Mouse (Mus musculus) forebrain, embryonic 10.5 days (tissue): ENCODE results near the gene Gbe1. TPM values are rescaled to one million over a fixed set of nuclear protein-coding genes. Genes with fewer than 3 reads are reported as not detected.

Experiments used
- DNase-seq: peaks from one replicate; pipeline ENCODE4 v3.0.0-alpha.2; 2017; ENCODE audit warnings: low spot score; ENCODE audit errors: extremely low spot score
- H3K27ac ChIP-seq: fragments of 300-500 bp; sonication (generic); 2 replicates; pipeline ENCODE4 v1.5.1; 2016; ENCODE audit warnings: mild to moderate bottlenecking
- H3K27me3 ChIP-seq: fragments of 300-500 bp; sonication (generic); 2 replicates; pipeline ENCODE4 v1.6.1; 2016; ENCODE audit warnings: mild to moderate bottlenecking; ENCODE audit not compliant: poor library complexity, severe bottlenecking
- H3K36me3 ChIP-seq: fragments of 300-500 bp; sonication (generic); replicated peaks from 2 replicates; pipeline ENCODE4 v1.6.1; 2016; ENCODE audit warnings: mild to moderate bottlenecking, moderate library complexity
- H3K4me1 ChIP-seq: fragments of 300-500 bp; sonication (generic); 2 replicates; pipeline ENCODE4 v1.6.1; 2016
- H3K4me3 ChIP-seq: fragments of 300-500 bp; sonication (generic); 2 replicates; pipeline ENCODE4 v1.5.1; 2016; ENCODE audit warnings: mild to moderate bottlenecking, moderate library complexity
- H3K9me3 ChIP-seq: fragments of 300-500 bp; sonication (generic); 2 replicates; pipeline ENCODE4 v1.6.1; 2016; ENCODE audit warnings: mild to moderate bottlenecking, moderate library complexity
- WGBS: fragments of 180-500 bp; shearing (Covaris S2); methylation state at CpG from one replicate; pipeline ENCODE4 v1.1.7; 2016; 5-methylcytosine and 5-hydroxymethylcytosine counted together
- polyA plus RNA-seq: library from polyadenylated mRNA; unstranded; fragments of >200 nt; fragmentation: Nextera tagmentation; extraction: Ambion mirVana; gene quantifications from 2 replicates; pipeline ENCODE4 v1.2.1, GENCODE M21; 2016

The Gbe1 gene
- 26.9 and 29.2 TPM in 2 replicates for polyA plus RNA-seq

DNA sequence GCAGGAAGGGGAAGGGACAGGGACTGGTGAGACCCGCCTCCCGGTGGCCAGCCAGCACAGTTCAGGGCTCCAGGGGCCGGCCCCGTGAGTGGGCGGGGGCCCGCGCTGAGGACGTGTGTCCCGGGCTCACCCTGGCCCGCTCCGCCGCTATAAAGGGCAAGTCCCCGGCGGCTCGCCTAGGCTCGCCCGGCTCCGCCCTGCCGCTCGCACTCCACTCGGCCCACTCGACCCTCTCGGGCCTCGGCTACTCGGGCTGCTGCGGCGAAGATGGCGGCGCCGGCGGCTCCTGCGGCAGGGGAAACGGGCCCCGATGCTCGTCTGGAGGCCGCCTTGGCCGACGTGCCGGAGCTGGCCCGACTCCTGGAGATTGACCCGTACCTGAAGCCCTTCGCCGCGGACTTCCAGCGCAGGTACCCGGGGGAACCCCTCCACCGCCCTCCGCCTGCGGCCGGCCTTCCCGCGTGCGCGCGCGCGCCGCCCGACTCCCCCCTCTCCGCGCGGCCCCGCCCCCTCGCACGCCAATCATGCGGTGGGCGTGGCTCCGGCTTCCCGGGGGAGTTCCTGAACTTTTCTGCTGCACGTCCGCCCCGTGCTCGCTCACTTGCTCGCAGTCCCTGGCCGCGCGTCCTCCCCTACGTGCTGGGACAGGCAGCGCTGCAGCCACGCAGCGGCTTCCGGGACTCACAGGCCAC is at the start of gene Gbe1:
Gbe1 (plus strand) TSS at position 64 of the 692 bp plus-strand sequence.
- no peaks in the 10 kb centered on the region for H3K36me3 ChIP-seq
- peak; percentile 91 for DNase-seq
- WGBS, result under 1% methylated on average over 80 of the region's 82 CpGs
- no peaks in the 10 kb centered on the region for H3K9me3 ChIP-seq
- H3K4me3 ChIP-seq, result peak within 1 kb of the TSS; percentile 65
- H3K4me1 ChIP-seq, result peaks cover 30% of the 10 kb centered on the region
- no peaks in the 10 kb centered on the region for H3K27me3 ChIP-seq
- H3K27ac ChIP-seq, result peak within 1 kb of the TSS; percentile 97

DNA sequence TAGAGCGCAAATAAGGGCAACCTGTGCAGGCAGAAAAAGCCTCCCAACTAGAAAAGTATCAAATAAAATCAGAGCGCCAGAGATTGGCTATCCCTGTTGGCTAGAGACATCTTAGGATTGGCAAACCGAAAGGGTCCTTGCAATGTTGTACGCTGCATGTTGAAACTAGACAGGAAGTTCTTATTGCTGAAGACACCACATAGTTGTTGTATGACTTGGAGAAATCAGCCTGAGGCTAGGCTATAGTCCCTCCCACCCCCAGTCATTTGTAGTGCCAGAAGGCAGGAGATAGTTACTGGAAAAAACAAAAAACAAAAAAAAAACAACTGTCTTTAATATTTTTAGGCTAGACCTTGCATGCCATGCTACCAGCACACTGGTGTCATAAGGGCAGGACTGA is 3.1 kb upstream of the Gbe1 start:
- no peaks in the 10 kb centered on the region for H3K9me3 ChIP-seq
- no peak for DNase-seq
- no peaks in the 10 kb centered on the region for H3K27me3 ChIP-seq
- H3K27ac ChIP-seq, result no peak overlapping the region
- WGBS, result 90% methylated on average over 4 of the region's 4 CpGs
- H3K36me3 ChIP-seq, result no peaks in the 10 kb centered on the region
- no peak overlapping the region for H3K4me3 ChIP-seq
- H3K4me1 ChIP-seq, result peaks cover 21% of the 10 kb centered on the region

DNA sequence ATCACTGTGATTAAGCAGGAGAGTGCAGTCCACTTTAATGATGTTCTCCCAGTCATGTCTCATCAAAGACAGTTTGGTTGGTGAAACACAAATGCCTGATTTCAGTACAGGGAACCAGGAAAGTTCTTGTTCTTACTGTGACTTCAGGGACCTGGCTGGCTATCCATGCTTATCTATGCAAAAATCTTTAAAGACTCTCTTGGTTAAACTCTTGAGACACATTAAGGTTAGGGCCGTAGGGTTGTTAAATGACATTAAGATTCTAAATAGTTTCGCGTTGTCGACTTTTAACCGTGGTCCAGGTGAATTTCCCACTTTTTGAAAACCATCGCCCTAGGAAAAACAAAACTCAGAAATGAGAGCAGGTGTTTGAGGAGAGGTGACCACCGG is 258 bp upstream of the Gbe1 start:
- peak overlapping the region; percentile 97 for H3K27ac ChIP-seq
- H3K27me3 ChIP-seq, result no peaks in the 10 kb centered on the region
- H3K4me1 ChIP-seq, result peaks cover 30% of the 10 kb centered on the region
- H3K36me3 ChIP-seq, result no peaks in the 10 kb centered on the region
- H3K9me3 ChIP-seq, result no peaks in the 10 kb centered on the region
- H3K4me3 ChIP-seq, result peak overlapping the region; percentile 65
- DNase-seq, result no peak
- 6% methylated on average over 7 of the region's 7 CpGs for WGBS

DNA sequence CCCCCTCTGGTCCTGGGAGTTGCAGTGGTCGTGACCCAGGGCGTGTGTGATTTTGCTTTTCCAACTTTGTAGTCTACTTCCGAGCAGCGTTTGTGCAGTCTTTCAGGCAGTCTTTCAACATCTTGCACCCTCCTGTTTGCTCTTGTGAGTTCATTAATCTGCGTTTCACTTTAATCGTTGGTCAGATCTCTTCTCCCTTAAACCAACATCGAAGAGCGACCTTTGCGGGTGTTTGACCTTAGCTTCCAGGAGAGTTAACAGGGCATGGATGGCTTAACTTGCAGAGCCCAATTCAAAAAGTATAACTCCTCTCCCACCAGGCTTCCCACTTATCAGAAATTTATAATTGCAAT is 805 bp downstream of the Gbe1 start:
- 0% methylated on average over 9 of the region's 9 CpGs for WGBS
- peak overlapping the region; percentile 65 for H3K4me3 ChIP-seq
- no peaks in the 10 kb centered on the region for H3K36me3 ChIP-seq
- peak overlapping the region; percentile 97 for H3K27ac ChIP-seq
- DNase-seq, result no peak
- H3K27me3 ChIP-seq, result no peaks in the 10 kb centered on the region
- no peaks in the 10 kb centered on the region for H3K9me3 ChIP-seq
- H3K4me1 ChIP-seq, result peaks cover 30% of the 10 kb centered on the region

DNA sequence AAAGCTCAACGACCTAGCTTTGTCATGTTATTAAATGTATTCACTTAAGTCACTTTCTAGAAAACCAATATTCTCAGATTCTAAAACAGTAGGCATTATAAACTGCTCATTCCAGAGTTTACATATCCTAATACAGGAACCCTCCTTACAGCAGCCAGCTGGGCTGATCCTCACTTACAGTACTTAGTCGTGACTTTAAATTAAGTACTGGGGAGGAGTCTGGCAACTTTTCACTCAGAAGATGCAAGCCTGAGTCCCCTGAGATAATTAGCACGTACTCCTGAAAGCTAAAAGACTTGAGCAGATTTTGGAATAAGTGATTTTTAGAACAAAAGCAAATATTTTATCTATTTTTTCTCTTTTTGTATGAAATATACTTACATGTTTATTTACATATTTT is 1.5 kb downstream of the Gbe1 start:
- H3K27me3 ChIP-seq, result no peaks in the 10 kb centered on the region
- H3K9me3 ChIP-seq, result no peaks in the 10 kb centered on the region
- no peak overlapping the region for H3K4me3 ChIP-seq
- H3K4me1 ChIP-seq, result peaks cover 30% of the 10 kb centered on the region
- no peaks in the 10 kb centered on the region for H3K36me3 ChIP-seq
- H3K27ac ChIP-seq, result peak overlapping the region; percentile 97
- DNase-seq, result no peak
- WGBS, result 49% methylated on average over 3 of the region's 3 CpGs

DNA sequence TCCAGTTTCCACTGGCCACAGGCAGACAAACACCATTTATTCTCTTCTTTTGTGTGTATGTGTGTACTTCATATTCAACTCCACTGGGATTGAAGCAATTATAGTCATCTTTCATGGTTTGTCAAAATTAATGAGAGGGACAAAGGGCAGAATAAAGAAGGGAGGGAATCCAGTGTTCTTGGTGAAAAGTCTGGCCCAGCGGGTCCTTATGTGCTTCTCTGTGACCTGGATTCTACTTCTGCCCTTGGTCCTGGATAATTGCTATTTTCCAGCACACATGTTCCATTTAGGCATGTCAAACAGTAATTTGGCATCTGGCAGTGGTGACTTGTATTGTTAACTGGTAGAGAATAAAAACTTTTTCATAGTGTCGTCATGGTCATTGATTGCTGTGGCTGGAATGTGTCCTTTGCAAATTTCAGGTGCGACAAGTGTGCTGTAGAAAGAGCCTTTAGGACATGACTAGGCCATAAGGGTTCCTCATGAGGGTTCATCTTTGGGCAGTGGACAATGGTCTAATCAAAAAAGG is 2.2 kb downstream of the Gbe1 start:
- 57% methylated on average over 3 of the region's 3 CpGs for WGBS
- no peak for DNase-seq

DNA sequence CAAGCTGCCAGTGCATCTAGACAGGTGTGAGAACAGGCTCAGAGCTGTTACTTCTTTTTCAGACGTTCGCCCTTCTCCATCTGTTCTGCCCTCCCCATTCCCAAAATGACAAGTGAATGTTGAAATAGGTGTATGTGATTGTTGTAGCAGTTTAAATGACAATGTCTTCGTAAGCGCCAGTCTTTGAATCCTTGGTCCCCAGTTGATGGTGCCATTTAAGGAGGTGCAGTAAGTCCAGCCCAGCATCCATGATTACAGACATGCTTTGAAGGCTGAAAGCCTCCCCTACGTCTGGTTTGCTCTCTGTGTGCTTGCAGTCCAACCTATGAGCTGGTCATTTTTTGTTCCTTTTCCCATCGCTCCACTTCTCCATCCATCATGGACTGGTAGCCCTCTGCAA is 5.6 kb downstream of the Gbe1 start:
- H3K4me3 ChIP-seq, result no peak overlapping the region
- no peaks in the 10 kb centered on the region for H3K9me3 ChIP-seq
- H3K4me1 ChIP-seq, result peaks cover 21% of the 10 kb centered on the region
- H3K36me3 ChIP-seq, result no peaks in the 10 kb centered on the region
- no peaks in the 10 kb centered on the region for H3K27me3 ChIP-seq
- H3K27ac ChIP-seq, result no peak overlapping the region
- WGBS, result 95% methylated on average over 6 of the region's 6 CpGs
- DNase-seq, result no peak

More for the DNA sequence above, 2.2 kb downstream of the Gbe1 start:
- Histone ChIP-seq H3K4me1 (peaks cover 30% of the 10 kb centered on the region), H3K36me3 (no peaks in the 10 kb centered on the region), H3K27me3 (no peaks in the 10 kb centered on the region), H3K27ac (peak overlapping the region; percentile 30; the same call in 1 of the 2 replicates), H3K9me3 (no peaks in the 10 kb centered on the region), H3K4me3 (no peak overlapping the region)

DNA sequence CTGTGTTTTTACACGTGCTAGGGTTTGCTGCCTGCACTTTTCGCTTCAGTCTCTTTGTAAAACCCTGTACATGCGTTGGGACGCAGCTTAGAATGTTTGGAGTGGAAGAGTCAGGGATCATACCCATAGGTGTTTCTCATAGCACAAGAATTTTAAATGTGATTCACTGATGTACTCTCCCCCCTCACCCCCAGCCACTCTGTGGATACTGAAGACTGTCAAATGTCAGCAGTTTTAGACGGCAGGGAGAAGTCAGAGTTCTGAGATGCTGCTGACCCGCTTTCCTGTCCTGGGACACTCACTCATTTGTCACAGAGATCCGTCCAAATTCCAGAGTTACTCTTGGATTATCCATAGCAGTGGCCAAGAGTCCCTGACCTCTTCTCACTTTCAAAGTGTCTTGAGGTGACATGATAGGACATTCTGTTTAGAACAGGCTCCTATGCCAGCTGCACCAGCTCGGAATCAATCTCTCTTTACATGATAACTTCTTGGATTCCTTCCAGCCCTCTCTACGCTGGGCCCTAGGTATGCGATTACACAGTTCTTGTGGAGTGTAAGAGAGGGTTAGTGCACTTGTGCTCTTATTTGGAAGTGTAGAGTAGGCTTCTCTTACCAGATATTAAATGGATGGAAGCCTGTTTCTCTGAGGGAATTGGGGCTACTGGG is 7.0 kb downstream of the Gbe1 start:
- peaks cover 8% of the 10 kb centered on the region for H3K4me1 ChIP-seq
- no peaks in the 10 kb centered on the region for H3K27me3 ChIP-seq
- H3K36me3 ChIP-seq, result no peaks in the 10 kb centered on the region
- no peaks in the 10 kb centered on the region for H3K9me3 ChIP-seq
- H3K4me3 ChIP-seq, result no peak overlapping the region
- no peak overlapping the region for H3K27ac ChIP-seq
- 86% methylated on average over 10 of the region's 10 CpGs for WGBS
- DNase-seq, result no peak

DNA sequence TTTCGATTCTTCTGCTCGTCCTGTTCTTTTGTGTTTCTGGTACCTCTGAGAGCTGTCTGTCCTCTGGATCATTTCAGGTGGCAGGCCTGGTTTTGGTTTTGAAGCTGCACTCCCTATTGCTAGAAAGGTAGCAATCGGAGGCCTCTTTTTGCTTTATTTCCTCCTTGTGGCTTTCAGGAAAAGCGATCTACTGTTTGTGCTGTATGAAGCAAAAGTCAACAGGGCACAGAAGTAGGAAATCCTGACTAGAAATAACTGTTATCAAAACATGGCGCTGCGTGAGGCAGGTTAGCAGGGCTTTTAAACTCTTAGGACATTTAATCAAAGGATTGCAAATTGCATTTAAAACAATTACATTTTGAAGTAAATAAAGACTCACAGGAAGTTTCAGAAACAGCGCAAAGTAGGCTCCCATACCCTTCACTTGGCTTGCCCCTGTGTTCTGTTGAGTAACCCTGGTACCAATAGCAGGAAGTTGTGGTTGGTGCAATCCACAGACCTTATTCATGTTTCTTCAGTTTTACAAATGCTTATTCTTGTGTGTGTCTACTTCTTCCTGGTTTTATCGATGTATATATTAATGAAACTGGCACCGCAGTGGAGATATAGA is 12.7 kb downstream of the Gbe1 start:
- H3K27me3 ChIP-seq, result no peaks in the 10 kb centered on the region
- H3K36me3 ChIP-seq, result no peaks in the 10 kb centered on the region
- WGBS, result 90% methylated on average over 9 of the region's 9 CpGs
- H3K4me1 ChIP-seq, result peaks cover 17% of the 10 kb centered on the region
- DNase-seq, result no peak
- H3K27ac ChIP-seq, result no peak overlapping the region
- H3K4me3 ChIP-seq, result no peak overlapping the region
- no peaks in the 10 kb centered on the region for H3K9me3 ChIP-seq

DNA sequence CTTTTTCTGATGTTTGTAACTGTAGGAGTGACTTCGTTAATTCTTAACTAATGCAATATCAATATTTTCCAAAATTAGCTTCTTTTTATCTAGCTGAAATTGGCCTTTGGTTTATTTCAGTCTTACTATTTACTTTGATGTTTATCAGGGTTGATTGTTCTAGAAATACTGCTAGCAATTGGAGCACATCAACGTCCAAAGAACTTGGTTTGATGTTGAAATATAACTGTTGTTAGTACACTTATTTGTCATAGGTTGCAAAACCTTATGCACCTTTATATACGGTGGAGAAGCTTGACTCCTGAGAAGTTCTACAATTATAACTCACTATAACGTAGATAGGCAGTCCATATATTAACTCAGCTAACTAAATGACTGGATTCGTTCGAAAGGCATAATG is 14.8 kb downstream of the Gbe1 start:
- H3K9me3 ChIP-seq, result no peaks in the 10 kb centered on the region
- 80% methylated on average over 6 of the region's 6 CpGs for WGBS
- H3K27me3 ChIP-seq, result no peaks in the 10 kb centered on the region
- no peak for DNase-seq
- H3K36me3 ChIP-seq, result no peaks in the 10 kb centered on the region
- peak overlapping the region; percentile 62; the same call in 1 of the 2 replicates for H3K27ac ChIP-seq
- peaks cover 20% of the 10 kb centered on the region for H3K4me1 ChIP-seq
- no peak overlapping the region for H3K4me3 ChIP-seq

DNA sequence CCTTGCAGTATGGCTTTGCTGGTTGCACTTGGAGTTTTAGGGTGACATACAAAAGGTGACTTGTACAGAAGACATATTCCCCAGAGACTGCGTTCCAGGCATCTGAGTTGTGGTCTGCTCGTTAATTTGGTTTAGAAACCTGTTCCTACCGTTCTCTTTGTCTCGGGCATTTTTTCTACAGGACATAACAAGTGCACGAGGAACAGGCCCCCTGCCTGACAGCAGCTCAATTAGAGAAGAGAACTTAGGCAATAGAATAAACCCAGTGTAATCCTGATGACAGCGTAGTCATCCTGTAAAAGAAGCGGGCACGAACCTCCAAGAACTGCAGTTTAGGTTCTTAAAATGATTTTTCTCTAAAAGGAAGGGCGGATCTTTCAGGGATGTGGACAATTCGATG is 15.3 kb downstream of the Gbe1 start:
- no peaks in the 10 kb centered on the region for H3K9me3 ChIP-seq
- H3K27me3 ChIP-seq, result no peaks in the 10 kb centered on the region
- H3K27ac ChIP-seq, result peak overlapping the region; percentile 62
- peaks cover 25% of the 10 kb centered on the region for H3K4me1 ChIP-seq
- WGBS, result 60% methylated on average over 10 of the region's 10 CpGs
- DNase-seq, result no peak
- no peaks in the 10 kb centered on the region for H3K36me3 ChIP-seq
- H3K4me3 ChIP-seq, result no peak overlapping the region

DNA sequence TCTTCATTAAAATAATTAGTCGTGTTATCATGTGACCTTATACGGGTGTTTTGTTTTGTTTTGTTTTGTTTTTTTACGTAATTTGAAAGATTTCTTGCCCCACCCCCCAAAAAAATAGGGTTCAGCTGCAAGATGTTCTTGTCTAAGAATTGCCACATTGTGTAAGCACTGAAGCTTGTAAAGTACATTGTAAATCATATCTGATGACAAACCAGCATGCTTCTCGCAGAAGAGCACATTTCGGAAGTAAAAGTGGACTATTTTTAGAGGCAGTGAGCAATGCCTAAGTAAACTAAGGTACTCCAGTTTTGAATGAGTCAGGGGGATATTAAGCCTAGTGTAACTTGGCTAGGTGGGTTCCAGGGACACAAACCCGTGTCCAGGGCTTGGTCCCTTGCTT is 15.7 kb downstream of the Gbe1 start:
- WGBS, result 81% methylated on average over 6 of the region's 6 CpGs
- H3K4me1 ChIP-seq, result peaks cover 27% of the 10 kb centered on the region
- H3K4me3 ChIP-seq, result no peak overlapping the region
- H3K27me3 ChIP-seq, result no peaks in the 10 kb centered on the region
- H3K36me3 ChIP-seq, result no peaks in the 10 kb centered on the region
- H3K27ac ChIP-seq, result 0 out of 2 replicates have a peak overlapping the region, but pooled peaks have one; percentile 62
- no peaks in the 10 kb centered on the region for H3K9me3 ChIP-seq
- DNase-seq, result no peak

DNA sequence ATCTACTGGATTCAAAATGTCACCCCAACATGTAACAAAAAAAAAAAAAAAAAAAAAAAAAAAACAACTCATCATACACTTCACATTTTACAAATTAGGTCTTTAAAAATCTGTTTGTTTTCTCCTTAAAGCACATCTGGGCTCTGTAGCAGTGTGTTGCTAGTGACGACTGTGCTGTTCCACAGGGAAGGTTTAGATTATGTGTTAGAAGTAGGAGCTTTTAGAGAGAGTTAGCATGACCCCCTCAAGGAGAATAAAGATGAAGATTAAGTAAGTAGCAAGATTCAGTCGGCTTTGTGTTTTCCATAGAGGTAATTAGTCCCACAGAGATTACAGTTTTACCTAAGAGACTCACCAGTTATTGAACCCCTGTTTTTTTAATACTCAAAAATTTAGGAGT is 16.3 kb downstream of the Gbe1 start:
- no peaks in the 10 kb centered on the region for H3K36me3 ChIP-seq
- no peaks in the 10 kb centered on the region for H3K9me3 ChIP-seq
- no peak overlapping the region for H3K27ac ChIP-seq
- no peaks in the 10 kb centered on the region for H3K27me3 ChIP-seq
- no peak overlapping the region for H3K4me3 ChIP-seq
- 71% methylated on average over 2 of the region's 2 CpGs for WGBS
- DNase-seq, result no peak
- peaks cover 29% of the 10 kb centered on the region for H3K4me1 ChIP-seq
